ENCODE assay signal across 8 mouse cellular contexts in genomic region chr14:20793758-20794531, GRCm38 (mm10). TPM values are rescaled to one million over a fixed set of nuclear protein-coding genes. Genes with fewer than 3 reads are reported as not detected.
DNase-seq lines count a peak whose midpoint lies in the region; ATAC-seq and TF ChIP-seq lines count a peak whose summit lies in the region.

TSS of gene Camk2g (minus strand) at chr14:20794088.

- peak; percentile 89 for ATAC-seq in forebrain, embryonic 15.5 days (replicated peaks)

- no peak for TF ChIP-seq EP300 in MEL (IDR thresholded peaks at IDR 0.05; ENCODE audit: low read depth in 1 of 2, low read length in 2 of 2)

- peak within 1 kb of the TSS; percentile 57 for H3K27ac ChIP-seq in MEL (ENCODE audit: control insufficient read depth, low read depth, low read length)
- peak within 1 kb of the TSS; percentile 78 for H3K27ac ChIP-seq in forebrain, embryonic 15.5 days (replicated peaks)

- TF ChIP-seq CTCF in MEL (IDR thresholded peaks at IDR 0.05 in 2 of 3, conservative IDR thresholded peaks at IDR 0.05 in 1 of 3; ENCODE audit: control insufficient read depth in 1 of 3, insufficient read depth in 1 of 3, low read depth in 2 of 3, low read length in 3 of 3, poor library complexity in 1 of 3, severe bottlenecking in 1 of 3), result 0 out of 6 replicates have a peak, but pooled peaks of 1 of the 3 experiments have one; percentile 22

- peak within 1 kb of the TSS; percentile 87 to 99 for H3K4me3 ChIP-seq in MEL (ENCODE audit: control insufficient read depth in 1 of 2, insufficient read depth in 1 of 2, low read depth in 2 of 2, low read length in 2 of 2)
- H3K4me3 ChIP-seq in forebrain, embryonic 15.5 days, result peak within 1 kb of the TSS; percentile 95

- H3K36me3 ChIP-seq in MEL (ENCODE audit: control insufficient read depth in 1 of 2, insufficient read depth in 2 of 2, low read length in 2 of 2), result peaks cover 2 to 14% of the 10 kb centered on the region in 2 experiments
- peaks cover 4% of the 10 kb centered on the region; the same call in 1 of the 2 replicates for H3K36me3 ChIP-seq in forebrain, embryonic 15.5 days

- no peaks in the 10 kb centered on the region for H3K27me3 ChIP-seq in MEL (ENCODE audit: control insufficient read depth in 1 of 2, insufficient read depth in 2 of 2, low read length in 2 of 2)
- no peaks in the 10 kb centered on the region for H3K27me3 ChIP-seq in forebrain, embryonic 15.5 days

- no peaks in the 10 kb centered on the region for H3K9me3 ChIP-seq in MEL (replicated peaks; ENCODE audit: insufficient read depth, low read length)
- no peaks in the 10 kb centered on the region for H3K9me3 ChIP-seq in forebrain, embryonic 15.5 days

- no peak for TF ChIP-seq RAD21 in MEL (IDR thresholded peaks at IDR 0.05; ENCODE audit: low read depth, low read length)

- peaks cover 9% of the 10 kb centered on the region for H3K79me2 ChIP-seq in MEL (ENCODE audit: control insufficient read depth, insufficient read depth, low read length, poor library complexity)

- H3K4me2 ChIP-seq in forebrain, embryonic 15.5 days (replicated peaks), result peak within 1 kb of the TSS; percentile 68

- 1% methylated on average over 46 of the region's 76 CpGs for WGBS in forebrain, embryonic 15.5 days

- TF ChIP-seq POLR2A in MEL (IDR thresholded peaks at IDR 0.05; ENCODE audit: control insufficient read depth in 1 of 2, insufficient read depth in 1 of 2, low read depth in 1 of 2, low read length in 2 of 2, poor library complexity in 1 of 2), result peak; percentile 72 to 81; a peak in 3 of 4 replicates

- peaks cover 1 to 15% of the 10 kb centered on the region in 2 experiments; a peak in 3 of 4 replicates for H3K4me1 ChIP-seq in MEL (ENCODE audit: control insufficient read depth in 1 of 2, insufficient read depth in 2 of 2, low read length in 2 of 2)
- H3K4me1 ChIP-seq in forebrain, embryonic 15.5 days, result peaks cover 31% of the 10 kb centered on the region

- H3K9ac ChIP-seq in MEL (ENCODE audit: control insufficient read depth, low read depth, low read length, poor library complexity, severe bottlenecking), result peak within 1 kb of the TSS; percentile 94
- H3K9ac ChIP-seq in forebrain, embryonic 15.5 days (replicated peaks), result peak within 1 kb of the TSS; percentile 74

- DNase-seq in MEL (ENCODE audit: low read depth, low spot score), result peak; percentile 88
- DNase-seq in cerebellum, adult 11 months, result peak; percentile 74
- DNase-seq in heart, postnatal 4 days, result peak; percentile 87
- DNase-seq in layer of hippocampus, adult 9-11 months, result peak; percentile 77
- DNase-seq in lung, postnatal 25 days (ENCODE audit: low spot score), result peak; percentile 86
- peak; percentile 63 for DNase-seq in retina, adult 2 months (ENCODE audit: low read depth, low spot score)
- DNase-seq in thymus, postnatal 36 days, result peak; percentile 81 to 88

TF ChIP-seq in MEL, 35 proteins besides CTCF, POLR2A, EP300 and RAD21:
- TF ChIP-seq MAFK (IDR thresholded peaks at IDR 0.05; ENCODE audit: borderline replicate concordance, low read depth, low read length), result no peak
- no peak for TF ChIP-seq TBP (IDR thresholded peaks at IDR 0.05; ENCODE audit: low read depth, low read length)
- no peak for TF ChIP-seq MYB (IDR thresholded peaks at IDR 0.05; ENCODE audit: low read depth, low read length)
- no peak for TF ChIP-seq ZKSCAN1 (IDR thresholded peaks at IDR 0.05; ENCODE audit: low read depth, low read length)
- TF ChIP-seq CHD2 (IDR thresholded peaks at IDR 0.05; ENCODE audit: low read length), result peak; percentile 70
- TF ChIP-seq NRF1 (IDR thresholded peaks at IDR 0.05; ENCODE audit: insufficient read depth, low read depth, low read length, poor library complexity, severe bottlenecking), result peak; percentile 18; the same call in 1 of the 2 replicates
- TF ChIP-seq JUND (IDR thresholded peaks at IDR 0.05; ENCODE audit: low read depth, low read length), result no peak
- TF ChIP-seq NELFE (IDR thresholded peaks at IDR 0.05; ENCODE audit: low read depth, low read length), result peak; percentile 78
- no peak for TF ChIP-seq ZNF384 (IDR thresholded peaks at IDR 0.05; ENCODE audit: low read depth, low read length)
- TF ChIP-seq UBTF (IDR thresholded peaks at IDR 0.05; ENCODE audit: borderline replicate concordance, insufficient read depth, low read depth, low read length), result 0 out of 2 replicates have a peak, but pooled peaks have one; percentile 35
- TF ChIP-seq MAX (IDR thresholded peaks at IDR 0.05; ENCODE audit: low read length), result peak; percentile 27; the same call in 1 of the 2 replicates
- no peak for TF ChIP-seq TAL1 (IDR thresholded peaks at IDR 0.05; ENCODE audit: low read length)
- TF ChIP-seq ZC3H11A (IDR thresholded peaks at IDR 0.05; ENCODE audit: low read depth, low read length), result no peak
- no peak for TF ChIP-seq SMC3 (IDR thresholded peaks at IDR 0.05; ENCODE audit: low read depth, low read length)
- no peak for TF ChIP-seq E2F4 (IDR thresholded peaks at IDR 0.05; ENCODE audit: borderline replicate concordance, low read depth, low read length)
- TF ChIP-seq POLR2AphosphoS5 (IDR thresholded peaks at IDR 0.05; ENCODE audit: borderline replicate concordance, low read depth, low read length), result no peak
- no peak for TF ChIP-seq USF2 (IDR thresholded peaks at IDR 0.05; ENCODE audit: borderline replicate concordance in 1 of 2, insufficient read depth in 1 of 2, low read depth in 1 of 2, low read length in 2 of 2)
- no peak for TF ChIP-seq RCOR1 (IDR thresholded peaks at IDR 0.05; ENCODE audit: low read depth, low read length)
- peak; percentile 2; the same call in 1 of the 2 replicates for TF ChIP-seq MAZ (IDR thresholded peaks at IDR 0.05; ENCODE audit: low read depth, low read length)
- TF ChIP-seq MXI1 (IDR thresholded peaks at IDR 0.05; ENCODE audit: low read depth, low read length), result peak; percentile 76; the same call in 1 of the 2 replicates
- TF ChIP-seq SIN3A (IDR thresholded peaks at IDR 0.05; ENCODE audit: low read length), result peak; percentile 25; the same call in 1 of the 2 replicates
- no peak for TF ChIP-seq GABPA (IDR thresholded peaks at IDR 0.05; ENCODE audit: low read depth, low read length)
- TF ChIP-seq MYC (IDR thresholded peaks at IDR 0.05; ENCODE audit: low read depth, low read length), result no peak
- TF ChIP-seq CHD1 (IDR thresholded peaks at IDR 0.05; ENCODE audit: low read depth, low read length), result no peak
- TF ChIP-seq GATA1 (IDR thresholded peaks at IDR 0.05; ENCODE audit: low read depth, low read length), result no peak
- TF ChIP-seq ETS1 (IDR thresholded peaks at IDR 0.05; ENCODE audit: low read depth, low read length), result no peak
- peak; percentile 77 for TF ChIP-seq ZMIZ1 (IDR thresholded peaks at IDR 0.05; ENCODE audit: low read depth, low read length)
- TF ChIP-seq ELF1 (IDR thresholded peaks at IDR 0.05; ENCODE audit: low read depth, low read length), result no peak
- 0 out of 2 replicates have a peak, but pooled peaks have one; percentile 10 for TF ChIP-seq TCF12 (IDR thresholded peaks at IDR 0.05; ENCODE audit: low read depth, low read length)
- TF ChIP-seq USF1 (IDR thresholded peaks at IDR 0.05; ENCODE audit: low read depth, low read length), result no peak
- peak; percentile 48; the same call in 1 of the 2 replicates for TF ChIP-seq HCFC1 (IDR thresholded peaks at IDR 0.05; ENCODE audit: low read depth, low read length)
- TF ChIP-seq KAT2A (conservative IDR thresholded peaks at IDR 0.05; ENCODE audit: low read depth, low read length), result no peak
- no peak for TF ChIP-seq BHLHE40 (IDR thresholded peaks at IDR 0.05; ENCODE audit: borderline replicate concordance, low read depth, low read length)
- TF ChIP-seq MEF2A (IDR thresholded peaks at IDR 0.05; ENCODE audit: extremely low read depth, insufficient replicate concordance, low read depth, low read length, poor library complexity, severe bottlenecking), result no peak
- TF ChIP-seq POLR2AphosphoS2 (IDR thresholded peaks at IDR 0.05; ENCODE audit: low read length), result no peak

RNA-seq across cellular contexts. Expression of gene Camk2g, which starts in this region (rescaled TPM):
- 14.1 and 15.6 TPM in 2 replicates for total RNA-seq in MEL (2012; rRNA removed)
- 10 to 100 TPM in 1 of 2 experiments, not detected in 1; 27.1 TPM for polyA plus RNA-seq in MEL (2012; ENCODE audit: insufficient read depth in 1 of 2, insufficient read length in 2 of 2, low read depth in 1 of 2, low replicate concordance in 2 of 2, missing spikeins in 1 of 2)
- 86.8 and 95.6 TPM in 2 replicates for polyA plus RNA-seq in forebrain, embryonic 15.5 days (2015; fragmentation: Nextera tagmentation; extraction: Ambion mirVana)
- 10 to 100 TPM; 58.3 to 65.2 TPM for total RNA-seq in heart, postnatal 4 days (2021)

Comparison
In these comparisons a context has a peak if more than half of its experiments do, and no peak if none do; other contexts are left out.
1. Peak in every context shown above with its lines: DNase-seq, ATAC-seq, H3K4me3 ChIP-seq and H3K27ac ChIP-seq.